Mouse (Mus musculus) heart, postnatal 0 days (tissue): ENCODE measurements at regions not wholly inside any gene's neighbourhood (a gene's known extent, or its start where the extent isn't known, plus 50 kb on each side); places are given as distances from the start of the nearest gene placed in this dataset.

Experiments used
- ATAC-seq: fragments of 200-750 bp; cut with Nextera tagmentation; 2 replicates; pipeline ENCODE4 v1.8.0; 2017; ENCODE audit warnings: low read depth, moderate number of reproducible peaks, moderate library complexity; ENCODE audit not compliant: insufficient read depth
- DNase-seq: peaks from one replicate; pipeline ENCODE4 v3.0.0-alpha.2; 2016; ENCODE audit warnings: low spot score
- H3K27ac ChIP-seq: fragments of 300-500 bp; sonication (generic); 2 replicates; pipeline ENCODE4 v1.5.1; 2014; ENCODE audit warnings: low read depth, mild to moderate bottlenecking
- H3K27me3 ChIP-seq: fragments of 300-500 bp; sonication (generic); 2 replicates; pipeline ENCODE4 v1.6.1; 2014; ENCODE audit warnings: low read length, mixed read lengths; ENCODE audit not compliant: control insufficient read depth, insufficient read depth
- H3K36me3 ChIP-seq: fragments of 300-500 bp; sonication (generic); replicated peaks from 2 replicates; pipeline ENCODE4 v1.6.1; 2014; ENCODE audit warnings: low read length, mixed read lengths; ENCODE audit not compliant: control insufficient read depth, insufficient read depth
- H3K4me1 ChIP-seq: fragments of 300-500 bp; sonication (generic); 2 replicates; pipeline ENCODE4 v1.6.1; 2014; ENCODE audit warnings: antibody characterized with exemption; ENCODE audit not compliant: control insufficient read depth, insufficient read depth
- H3K4me2 ChIP-seq: fragments of 300-500 bp; sonication (generic); 2 replicates; pipeline ENCODE4 v1.6.1; 2014; ENCODE audit warnings: low read depth, mild to moderate bottlenecking, low read length, moderate library complexity
- H3K4me3 ChIP-seq: fragments of 300-500 bp; sonication (generic); 2 replicates; pipeline ENCODE4 v1.5.1; 2014; ENCODE audit warnings: low read depth, low read length
- H3K9ac ChIP-seq: fragments of 300-500 bp; sonication (generic); replicated peaks from 2 replicates; pipeline ENCODE4 v1.6.1; 2014; ENCODE audit warnings: low read depth, low read length, mixed read lengths
- H3K9me3 ChIP-seq: fragments of 300-500 bp; sonication (generic); replicated peaks from 2 replicates; pipeline ENCODE4 v1.6.1; 2016; ENCODE audit warnings: low read length; ENCODE audit not compliant: control insufficient read depth
- CTCF ChIP-seq: IDR thresholded peaks from 2 replicates; pipeline ENCODE4 v1.5.1; 2016; ENCODE audit warnings: antibody characterized with exemption, control low read depth, low read depth
- EP300 ChIP-seq: IDR thresholded peaks from 2 replicates; pipeline ENCODE4 v1.6.1; 2016; ENCODE audit warnings: antibody characterized with exemption, low read depth
- WGBS: fragments of 180-500 bp; shearing (Covaris S2); extraction: QIAGEN DNeasy Blood & Tissue Kit; methylation state at CpG from one replicate; pipeline ENCODE4 v1.1.7; 2014; 5-methylcytosine and 5-hydroxymethylcytosine counted together

- no peak for TF ChIP-seq EP300
- TF ChIP-seq CTCF, result no peak
- Histone ChIP-seq H3K9ac (no peak overlapping the region), H3K27ac (no peak overlapping the region), H3K27me3 (no peaks in the 10 kb centered on the region), H3K36me3 (no peaks in the 10 kb centered on the region), H3K9me3 (no peaks in the 10 kb centered on the region), H3K4me1 (no peaks in the 10 kb centered on the region), H3K4me3 (no peak overlapping the region), H3K4me2 (no peak overlapping the region)
- DNase-seq, result no peak
- WGBS, result 73% methylated on average over 2 of the region's 2 CpGs
- no peak for ATAC-seq
Observed at GRCm38 (mm10) chr12:113256628-113257027, 70.9 kb downstream of the Tmem121 start.

- TF ChIP-seq CTCF (no peak), EP300 (no peak)
- ATAC-seq, result no peak
- WGBS, result 58% methylated on average over 2 of the region's 2 CpGs
Observed at GRCm38 (mm10) chr12:113257243-113257642, 71.5 kb downstream of the Tmem121 start.

GRCm38 (mm10) chr12:113259476-113259875 is 73.7 kb downstream of the Tmem121 start:
- H3K27ac ChIP-seq, result no peak overlapping the region
- TF ChIP-seq EP300 (no peak), CTCF (no peak)
- WGBS, result 79% methylated on average over 3 of the region's 3 CpGs
- H3K9me3 ChIP-seq, result no peaks in the 10 kb centered on the region
- H3K4me2 ChIP-seq, result no peak overlapping the region
- no peak for DNase-seq
- ATAC-seq, result no peak
- no peaks in the 10 kb centered on the region for H3K4me1 ChIP-seq
- H3K36me3 ChIP-seq, result no peaks in the 10 kb centered on the region
- H3K4me3 ChIP-seq, result no peak overlapping the region
- no peak overlapping the region for H3K9ac ChIP-seq
- H3K27me3 ChIP-seq, result no peaks in the 10 kb centered on the region

More at GRCm38 (mm10) chr12:113257243-113257642, 71.5 kb downstream of the Tmem121 start:
- Histone ChIP-seq H3K9me3 (no peaks in the 10 kb centered on the region), H3K27me3 (no peaks in the 10 kb centered on the region), H3K4me3 (no peak overlapping the region), H3K27ac (no peak overlapping the region), H3K4me2 (no peak overlapping the region), H3K36me3 (no peaks in the 10 kb centered on the region), H3K9ac (no peak overlapping the region), H3K4me1 (no peaks in the 10 kb centered on the region)
- DNase-seq, result no peak

DNA sequence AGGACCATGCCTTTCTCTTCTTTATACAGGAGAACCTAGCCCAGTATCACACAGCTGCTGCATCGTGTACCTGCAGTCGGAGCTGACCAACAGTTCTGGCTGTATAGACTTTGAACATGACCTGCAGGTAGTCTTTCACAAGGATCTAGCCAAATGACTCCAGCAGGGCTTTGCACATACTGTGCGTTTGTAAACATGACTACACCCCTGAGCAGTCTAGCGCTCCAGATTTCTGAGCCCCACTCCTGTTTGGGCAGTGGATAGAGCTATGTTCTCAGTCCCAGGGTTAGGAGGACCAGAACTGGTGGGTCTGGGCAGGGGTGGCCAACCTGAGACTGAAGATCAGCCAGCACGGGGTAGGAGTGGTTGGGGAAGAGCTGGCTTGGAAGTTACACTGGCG is 74.6 kb downstream of the Tmem121 start:
- Histone ChIP-seq H3K27me3 (no peaks in the 10 kb centered on the region), H3K4me1 (no peaks in the 10 kb centered on the region), H3K4me3 (no peak overlapping the region), H3K27ac (no peak overlapping the region), H3K9ac (no peak overlapping the region), H3K9me3 (no peaks in the 10 kb centered on the region), H3K36me3 (no peaks in the 10 kb centered on the region), H3K4me2 (no peak overlapping the region)
- 69% methylated on average over 6 of the region's 6 CpGs for WGBS
- ATAC-seq, result no peak
- TF ChIP-seq EP300 (no peak), CTCF (no peak)
- DNase-seq, result no peak

- DNase-seq (no peak), ATAC-seq (0 out of 2 replicates have a peak, but pooled peaks have one; percentile 13)
- 68% methylated on average over 2 of the region's 2 CpGs for WGBS
- no peaks in the 10 kb centered on the region for H3K27me3 ChIP-seq
- H3K27ac ChIP-seq, result no peak overlapping the region
- H3K9me3 ChIP-seq, result no peaks in the 10 kb centered on the region
- TF ChIP-seq CTCF (no peak), EP300 (no peak)
- H3K4me2 ChIP-seq, result no peak overlapping the region
- H3K4me1 ChIP-seq, result no peaks in the 10 kb centered on the region
- no peak overlapping the region for H3K4me3 ChIP-seq
- H3K9ac ChIP-seq, result no peak overlapping the region
- H3K36me3 ChIP-seq, result no peaks in the 10 kb centered on the region
Observed at GRCm38 (mm10) chr12:113275934-113276333, 90.2 kb downstream of the Tmem121 start.

DNA sequence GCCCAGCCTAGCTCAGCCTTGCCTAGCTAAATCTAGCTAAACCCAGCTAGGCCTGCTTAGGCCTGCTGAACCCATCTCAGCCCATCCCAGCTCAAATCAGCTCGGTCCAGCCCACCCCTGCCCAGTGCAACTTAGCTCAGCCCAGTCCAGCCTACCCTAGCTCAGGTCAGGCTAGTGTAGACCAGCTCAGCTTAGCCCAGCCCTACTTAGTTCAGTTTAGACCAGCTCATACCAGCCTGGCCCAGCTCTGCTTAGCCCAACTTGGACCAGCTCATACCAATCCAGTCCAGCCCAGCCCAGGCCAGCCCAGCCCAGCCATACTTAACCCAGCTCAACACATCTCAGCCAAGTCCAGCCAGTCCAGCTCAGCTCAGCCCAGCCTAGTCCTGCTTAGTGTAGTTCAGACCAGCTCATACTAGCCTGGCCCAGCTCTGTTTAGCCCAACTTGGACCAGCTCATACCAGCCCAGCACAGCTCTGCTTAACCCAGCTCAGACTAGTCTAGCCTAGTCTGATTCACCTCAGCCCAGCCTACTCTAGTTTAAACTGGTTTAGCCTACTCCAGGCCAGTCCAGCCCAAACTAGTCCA is 90.7 kb downstream of the Tmem121 start:
- Histone ChIP-seq H3K27me3 (no peaks in the 10 kb centered on the region), H3K4me2 (no peak overlapping the region), H3K4me3 (no peak overlapping the region), H3K9me3 (no peaks in the 10 kb centered on the region), H3K27ac (no peak overlapping the region), H3K36me3 (no peaks in the 10 kb centered on the region), H3K4me1 (no peaks in the 10 kb centered on the region), H3K9ac (no peak overlapping the region)
- DNase-seq (no peak), ATAC-seq (no peak)
- 71% methylated on average over 1 of the region's 1 CpGs for WGBS
- TF ChIP-seq EP300 (no peak), CTCF (no peak)
